Mouse (Mus musculus) embryo, embryonic 10.5 days (tissue): ENCODE data around the gene Rara.

Experiments used
- DNase-seq: peaks from one replicate; pipeline ENCODE4 v3.0.0-alpha.2; 2015; ENCODE audit warnings: low spot score

Rara gene

DNA sequence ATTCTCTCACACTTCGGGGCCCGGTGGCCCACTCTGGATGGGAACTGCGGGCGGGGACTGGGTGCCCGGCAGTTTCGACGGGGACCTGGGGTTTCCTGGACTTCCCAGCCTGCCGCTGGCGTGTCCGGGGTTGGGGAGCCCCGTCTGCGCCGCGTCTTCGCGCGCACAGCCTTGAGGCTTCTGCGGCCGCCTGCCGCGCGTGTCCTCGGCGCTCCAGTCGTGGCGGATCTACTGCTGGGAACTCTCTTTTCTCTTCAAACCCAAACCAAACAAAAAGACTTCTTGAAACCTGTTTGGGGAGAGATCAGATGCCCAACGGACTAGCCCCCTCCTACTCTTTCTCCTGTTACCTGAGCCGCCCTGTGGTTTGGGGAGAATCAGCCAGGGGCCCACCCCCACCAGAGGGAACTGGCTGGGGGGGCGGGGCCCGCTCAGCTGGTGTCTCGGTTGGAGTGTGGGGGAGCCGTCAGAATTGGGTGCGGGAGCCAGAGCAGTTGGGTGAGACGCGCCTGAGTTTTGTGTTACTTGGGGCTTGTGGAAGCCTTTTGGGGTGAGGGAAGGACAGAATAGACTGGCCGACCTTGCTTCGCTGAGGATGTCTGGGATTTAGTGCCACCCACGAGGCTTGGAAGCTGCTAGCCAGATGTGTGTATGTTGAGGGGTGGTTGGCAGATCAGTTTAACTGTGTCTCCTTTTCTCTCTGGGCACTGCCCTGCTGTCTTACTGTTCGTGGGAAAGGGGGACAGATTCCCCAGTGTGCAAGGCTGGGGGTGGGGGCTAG, 10.5 kb downstream of the Rara start:
- no peak for DNase-seq

DNA sequence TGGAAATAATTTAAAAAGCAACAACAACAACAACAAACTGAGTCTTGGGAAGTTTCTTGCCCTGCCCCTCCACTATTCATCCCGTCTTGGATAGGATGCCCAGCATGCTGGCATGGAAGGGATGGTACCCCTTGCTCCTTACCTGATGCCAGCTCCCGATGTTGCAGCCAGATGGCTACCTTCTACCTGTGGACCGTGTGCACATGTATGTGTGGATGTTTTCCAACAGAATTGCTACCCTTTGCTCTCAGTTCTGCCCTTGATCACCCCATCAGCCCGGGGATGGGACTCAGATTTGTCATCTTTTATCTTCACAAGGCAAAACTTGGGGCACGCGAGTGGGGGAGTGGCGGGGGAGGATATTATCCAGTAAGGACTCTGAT, 11.1 kb downstream of the Rara start:
- DNase-seq = no peak

DNA sequence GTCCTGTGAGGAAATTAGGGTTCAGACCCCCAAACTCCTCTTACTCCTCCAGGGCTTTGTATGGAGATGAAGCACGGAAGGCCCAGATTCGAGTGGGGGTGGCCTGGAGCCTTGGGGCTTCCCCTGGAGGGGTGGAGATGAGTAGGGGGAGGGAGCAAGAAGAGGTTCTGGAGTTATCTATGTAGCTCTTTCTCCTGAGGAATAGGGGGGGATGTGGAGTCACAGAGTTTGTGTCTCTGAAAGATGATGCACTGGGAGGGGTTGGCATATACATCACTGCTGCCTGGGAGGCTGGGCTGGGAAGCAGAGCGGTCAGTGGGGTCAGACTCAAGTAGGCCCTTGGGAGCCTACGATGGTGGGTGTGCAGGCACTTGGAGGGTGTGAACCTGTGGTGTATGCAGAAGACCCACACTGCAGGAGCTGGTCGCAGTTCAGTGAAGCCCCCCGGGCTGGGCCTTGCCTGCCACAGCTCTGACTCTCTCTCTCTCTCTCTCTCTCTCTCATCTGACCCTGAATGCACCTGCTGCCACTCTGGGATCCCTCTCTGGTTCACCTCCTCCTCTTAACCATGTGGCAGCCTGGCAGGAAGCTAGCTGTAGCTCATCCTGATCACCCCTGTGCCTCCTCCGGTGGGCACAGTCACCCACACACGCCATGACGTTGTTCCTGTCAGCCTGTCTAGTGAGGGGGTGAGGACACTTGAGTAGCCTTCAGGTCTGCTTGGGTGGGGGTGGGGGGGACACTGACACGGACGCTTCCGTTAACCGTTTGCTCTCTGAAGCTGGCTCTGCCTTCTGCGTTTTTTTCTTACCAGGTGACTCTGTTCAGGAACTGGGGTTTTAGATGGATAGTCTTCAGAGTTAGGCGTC, 11.7 kb downstream of the Rara start:
- no peak for DNase-seq

DNA sequence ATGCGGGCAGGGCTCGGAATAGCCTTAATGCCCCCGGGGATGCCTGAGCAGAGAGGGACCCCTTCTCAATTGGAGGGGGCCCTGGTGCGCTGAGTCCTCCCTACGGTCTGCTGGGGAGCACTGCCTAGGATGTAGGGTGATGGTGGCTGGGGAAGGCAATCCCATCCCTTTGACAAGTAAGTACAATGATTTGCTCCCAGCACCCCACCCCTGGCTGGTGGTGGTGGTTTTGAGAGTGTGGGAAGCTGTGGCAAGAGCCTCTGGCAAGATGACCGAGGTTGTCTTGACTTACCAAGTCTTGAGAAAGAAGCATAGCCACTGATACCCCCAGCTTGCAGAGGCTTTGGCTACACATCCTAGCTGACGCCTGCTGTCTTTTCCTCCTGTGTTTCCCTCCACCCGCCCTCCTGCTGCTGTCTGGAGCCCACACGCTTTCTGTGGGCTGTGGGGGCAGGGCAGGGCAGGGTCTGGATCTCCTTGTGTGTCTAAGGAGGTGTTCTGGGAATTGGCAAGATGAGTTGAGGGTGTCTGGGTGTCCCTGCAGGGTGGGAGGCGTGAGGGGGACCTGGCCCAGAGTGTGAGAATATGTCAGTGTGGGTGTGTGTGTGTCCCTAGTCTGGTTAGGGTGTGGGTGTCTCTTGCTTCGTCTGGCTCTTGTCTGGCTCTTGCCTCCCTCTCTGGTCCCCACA, 12.5 kb downstream of the Rara start:
- no peak for DNase-seq

DNA sequence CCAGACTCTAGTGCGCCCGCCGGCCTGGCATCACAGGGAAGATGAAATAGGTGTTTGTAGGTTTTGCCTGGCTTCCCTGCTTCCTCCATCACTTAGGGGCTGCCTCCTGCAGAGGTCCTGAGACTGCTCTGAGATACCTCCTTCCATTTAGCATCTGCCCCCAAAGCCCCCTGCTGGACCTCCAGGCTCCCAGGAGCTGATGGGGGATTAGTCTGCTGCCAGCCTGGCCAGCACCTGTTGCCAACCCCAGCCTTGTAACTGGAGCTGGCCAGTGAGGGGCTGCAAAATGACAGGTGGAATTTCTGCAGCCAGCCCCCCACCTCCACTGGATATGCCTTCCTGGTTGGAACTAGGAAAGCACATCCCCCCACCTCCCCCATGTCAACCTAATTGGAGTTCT, 13.2 kb downstream of the Rara start:
- DNase-seq = no peak

DNA sequence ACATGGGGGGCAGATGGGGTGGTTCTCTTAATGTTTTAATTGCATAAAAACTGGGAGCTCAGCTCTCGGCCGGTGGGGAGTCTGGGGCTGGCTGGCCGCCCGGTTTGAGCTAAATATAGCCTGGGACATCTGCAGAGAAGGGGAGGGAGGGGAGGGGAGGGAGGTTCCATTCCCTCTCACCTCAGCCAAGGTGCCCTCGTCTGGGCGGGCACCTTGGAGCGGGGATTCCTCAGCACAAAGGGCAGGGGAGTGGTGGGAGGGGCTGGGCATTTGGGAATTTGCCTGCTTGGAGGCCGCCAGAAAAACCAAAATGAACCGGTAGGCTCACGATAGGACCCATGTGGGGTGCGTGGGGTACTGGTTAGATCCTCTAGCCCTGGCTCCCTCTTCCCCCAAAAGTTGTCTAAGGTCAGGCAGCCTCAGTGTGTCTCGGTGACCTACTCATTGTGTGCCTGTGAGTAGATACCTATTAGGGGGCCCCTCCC, 13.8 kb downstream of the Rara start:
- no peak for DNase-seq

DNA sequence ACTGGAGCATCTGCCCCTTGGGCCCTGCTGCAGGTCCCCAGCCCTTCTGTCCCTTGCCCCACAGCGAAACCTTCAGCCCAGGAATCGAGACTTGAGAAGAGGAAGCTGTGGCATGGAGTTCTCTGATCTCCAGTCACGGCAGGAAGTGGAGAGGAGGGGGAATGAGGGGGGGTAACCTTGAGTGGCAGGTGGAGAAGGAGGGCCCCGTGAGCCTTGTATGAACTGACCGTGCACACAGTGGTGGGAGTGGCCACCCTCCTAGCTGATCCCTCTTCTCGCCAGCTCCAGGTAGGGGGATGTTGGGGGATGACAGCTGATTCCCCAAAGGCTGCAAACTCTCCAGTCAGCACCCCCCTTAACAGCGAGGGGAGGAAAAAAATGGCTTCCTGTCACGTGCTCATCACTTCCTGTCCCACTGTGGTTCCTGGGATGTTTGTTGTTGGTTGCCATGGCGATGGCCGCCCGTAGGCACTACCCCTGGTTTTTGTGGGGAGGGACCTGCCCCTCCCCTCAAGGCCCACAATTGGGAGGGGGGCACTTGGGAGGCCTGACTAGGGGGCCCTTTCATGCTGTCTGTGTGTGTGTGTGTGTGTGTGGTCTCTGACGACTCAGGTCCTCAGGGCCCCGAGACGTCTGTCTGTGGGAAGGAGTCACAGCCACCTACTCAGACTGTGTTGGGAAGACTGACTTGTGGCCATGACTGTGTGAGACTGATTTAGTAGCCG, 14.4 kb downstream of the Rara start:
- peak; percentile 93 for DNase-seq

DNA sequence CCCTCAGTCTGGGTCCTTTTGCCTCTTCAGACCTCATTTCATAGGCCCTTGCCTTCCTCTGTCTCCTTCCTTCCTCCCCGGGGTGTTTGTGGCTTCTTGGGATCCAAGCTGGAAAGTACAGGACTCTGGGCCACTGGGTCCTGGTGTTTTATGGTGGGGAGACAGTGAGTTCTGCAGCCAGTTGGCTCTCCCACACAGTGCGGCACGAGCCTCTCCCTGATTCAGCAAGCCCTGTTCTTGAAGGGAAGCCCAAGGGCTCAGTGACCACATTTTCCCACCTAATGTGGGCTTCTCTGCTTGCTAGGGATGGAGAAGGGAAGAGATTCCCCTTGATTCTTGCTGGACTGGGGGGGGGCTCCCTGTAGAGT, 14.9 kb downstream of the Rara start:
- DNase-seq = no peak

DNA sequence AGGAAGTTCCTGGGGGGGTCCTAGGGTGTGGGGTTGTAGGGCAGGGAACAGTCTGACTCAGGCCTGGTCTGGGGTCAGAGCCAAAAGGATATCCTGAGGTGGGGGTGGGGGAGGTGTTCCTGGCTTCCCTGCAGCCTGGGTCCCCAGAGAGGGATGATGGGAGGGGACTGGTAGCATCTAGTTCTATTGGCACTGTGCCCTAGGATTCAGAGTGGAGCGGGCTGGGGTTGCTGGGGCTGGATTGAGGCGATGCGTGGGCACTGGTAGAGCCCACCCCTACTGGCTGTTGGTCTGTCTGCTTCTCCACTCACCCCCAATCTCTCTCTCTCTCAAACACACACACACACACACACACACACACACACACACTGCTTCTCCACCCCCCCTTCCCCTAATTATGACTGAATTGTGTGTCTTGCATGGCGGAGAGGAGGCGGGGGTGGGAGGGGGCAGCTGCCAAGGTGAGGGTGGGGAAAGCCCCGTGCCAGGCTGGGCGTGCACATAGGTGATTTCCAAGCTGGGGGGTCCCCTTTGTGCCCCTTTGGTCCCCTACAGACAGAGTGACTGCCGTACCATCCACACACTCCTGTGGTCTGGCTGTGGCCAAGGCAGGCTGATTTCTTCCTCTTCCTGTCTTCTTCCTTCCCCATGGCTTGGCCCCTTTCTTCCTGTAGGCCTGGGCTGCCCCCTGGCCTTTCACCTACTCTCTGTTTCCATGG, 15.5 kb downstream of the Rara start:
- DNase-seq = no peak

DNA sequence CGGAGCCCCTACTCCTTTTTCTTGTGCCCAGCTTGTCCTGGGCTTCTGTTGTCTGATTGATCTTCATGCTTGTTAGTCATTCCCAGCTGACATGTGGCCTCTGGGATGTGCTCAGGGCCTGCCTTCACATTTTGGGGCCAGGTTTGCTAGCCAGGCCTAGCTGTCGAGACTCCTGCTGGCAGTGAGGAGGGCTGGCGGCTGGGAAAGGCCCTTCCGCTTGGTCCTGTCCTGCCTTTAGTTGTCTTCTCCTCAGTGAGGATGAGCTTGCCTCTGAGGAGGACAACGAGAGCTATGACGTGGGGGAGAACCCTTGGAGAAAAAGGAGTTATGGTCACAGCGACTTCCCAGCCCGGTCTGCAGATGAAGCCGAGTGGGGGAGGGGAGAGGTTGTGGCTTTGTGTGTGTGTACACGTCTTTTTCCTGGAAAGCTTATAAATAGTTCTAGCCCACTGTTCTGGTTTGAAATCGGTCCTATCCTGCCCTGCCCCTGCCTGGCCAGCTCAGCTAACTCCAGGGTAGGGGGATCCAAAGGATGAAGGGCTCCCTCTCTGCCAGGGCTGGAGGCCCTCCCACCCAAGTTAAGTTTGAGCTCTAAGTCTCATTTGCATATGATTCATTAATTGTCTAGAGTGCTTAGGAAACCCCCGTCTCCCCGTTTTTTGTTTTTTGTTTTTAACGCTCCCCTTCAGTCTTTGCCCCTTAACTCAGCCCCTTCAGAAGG, 16.3 kb downstream of the Rara start:
- DNase-seq = no peak

DNA sequence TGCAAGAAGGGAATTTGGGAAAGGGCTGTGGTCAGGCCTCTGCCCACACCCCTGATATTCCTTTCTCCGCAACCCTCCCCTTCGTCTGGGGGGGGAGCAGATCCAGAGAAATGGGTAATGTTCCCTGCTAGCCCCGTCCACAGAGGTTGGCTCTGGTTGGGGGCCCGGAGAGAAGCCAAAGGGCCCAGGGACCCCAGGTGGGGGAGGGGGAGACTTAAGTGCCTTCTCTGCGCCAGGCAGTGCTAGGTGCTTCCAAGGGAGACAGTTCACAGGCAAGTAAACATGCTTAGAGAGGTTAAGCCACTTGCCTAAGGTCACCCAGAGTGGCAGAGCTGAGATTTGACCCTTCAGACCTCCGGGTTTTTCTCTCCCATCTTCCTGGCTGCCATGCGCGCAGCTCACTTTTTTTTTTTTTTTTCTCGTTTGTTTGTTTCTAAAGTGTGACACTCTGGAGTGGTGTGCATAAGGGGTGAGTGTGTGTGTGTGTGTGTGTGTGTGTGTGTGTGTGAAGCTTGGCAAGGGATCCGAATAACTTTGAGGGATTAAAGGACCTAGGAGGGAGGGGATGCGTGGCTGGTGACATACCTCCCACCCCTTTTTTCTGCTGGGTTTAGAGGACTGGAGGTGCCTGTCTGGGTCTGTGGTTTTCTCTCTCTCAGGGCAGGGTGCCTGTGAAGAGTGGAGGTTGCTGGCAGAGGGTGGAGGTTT, 17.4 kb downstream of the Rara start:
- DNase-seq = no peak

DNA sequence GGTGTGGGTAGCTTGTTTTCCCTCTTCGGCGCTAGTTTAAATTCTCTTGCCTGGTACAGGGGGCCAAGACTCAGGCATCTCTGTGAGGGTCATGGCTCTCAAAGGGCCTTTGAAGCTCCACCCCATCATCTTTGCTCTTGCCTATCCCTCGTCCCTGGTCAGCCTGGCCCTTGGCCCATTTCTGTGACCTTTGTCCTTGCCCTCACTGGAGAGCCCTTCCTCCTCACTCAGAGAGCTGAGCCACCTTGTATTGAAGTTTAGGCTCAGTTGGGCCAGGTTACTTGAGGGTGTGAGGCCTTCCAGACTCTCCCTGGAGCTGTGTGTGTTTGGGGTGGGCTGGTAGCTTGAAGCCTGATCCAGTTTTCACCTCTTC, 18.0 kb downstream of the Rara start:
- DNase-seq = no peak

DNA sequence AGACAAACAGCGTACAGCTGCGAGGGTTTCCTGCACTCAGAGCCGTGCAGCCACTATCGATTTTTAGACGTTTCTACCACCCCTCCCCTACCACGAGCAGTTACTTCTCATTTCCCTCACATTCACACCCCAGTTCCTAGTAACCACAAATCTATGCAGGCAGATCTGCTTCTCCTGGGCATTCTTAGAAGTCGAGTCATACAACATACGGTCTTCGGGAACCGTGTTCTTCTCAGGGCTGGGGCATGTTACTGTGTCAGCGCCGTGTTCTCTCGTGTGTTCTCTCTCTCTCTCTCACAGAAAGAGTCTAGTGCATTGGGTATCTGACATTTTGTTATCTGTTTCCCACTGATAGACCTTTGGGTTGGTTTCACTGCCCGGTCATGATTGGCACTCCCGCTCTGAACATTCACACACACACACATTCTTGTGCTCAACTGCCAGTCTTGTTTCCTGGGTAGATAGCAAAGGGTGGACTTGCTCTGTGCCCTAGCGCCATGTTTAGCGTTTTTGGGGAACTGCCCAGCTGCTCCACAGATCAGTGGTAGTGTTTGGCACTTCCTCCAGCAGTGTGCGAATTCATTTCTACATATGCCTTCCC, 20.5 kb downstream of the Rara start:
- no peak for DNase-seq

DNA sequence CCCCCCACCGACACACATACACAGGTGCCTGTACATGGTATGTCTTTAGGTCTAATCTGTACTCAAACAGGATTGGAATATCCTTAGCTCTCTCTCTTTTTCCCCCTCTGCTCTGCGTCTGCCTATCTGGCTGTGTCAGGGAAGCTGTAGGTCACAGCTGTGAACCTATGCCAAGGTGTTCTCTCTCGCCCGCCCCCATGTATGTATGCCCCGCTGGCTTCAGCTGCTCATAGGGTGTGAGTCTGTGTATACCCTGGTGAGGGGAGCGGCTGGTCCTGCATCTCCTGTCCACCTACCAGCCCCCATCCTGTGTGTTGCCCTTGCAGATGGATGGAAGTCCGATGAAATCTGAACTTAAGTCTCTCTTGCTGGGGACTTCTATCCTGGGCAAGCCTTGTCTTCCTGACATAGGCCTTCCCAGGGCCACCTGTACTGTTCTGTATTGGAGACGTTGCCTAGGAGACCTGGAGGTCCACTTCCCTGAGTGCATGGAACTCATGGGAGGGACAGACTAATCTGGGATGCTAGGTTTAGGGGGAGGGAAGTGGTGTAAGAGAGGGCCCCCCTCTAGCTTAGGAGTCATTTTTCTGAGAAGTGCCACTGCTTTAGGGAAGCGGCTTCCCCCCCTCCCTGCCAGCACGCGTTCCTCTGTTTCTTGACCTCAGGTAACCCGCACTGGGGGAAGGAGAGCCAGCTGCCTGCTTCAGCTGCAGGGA, 21.8 kb downstream of the Rara start:
- no peak for DNase-seq

DNA sequence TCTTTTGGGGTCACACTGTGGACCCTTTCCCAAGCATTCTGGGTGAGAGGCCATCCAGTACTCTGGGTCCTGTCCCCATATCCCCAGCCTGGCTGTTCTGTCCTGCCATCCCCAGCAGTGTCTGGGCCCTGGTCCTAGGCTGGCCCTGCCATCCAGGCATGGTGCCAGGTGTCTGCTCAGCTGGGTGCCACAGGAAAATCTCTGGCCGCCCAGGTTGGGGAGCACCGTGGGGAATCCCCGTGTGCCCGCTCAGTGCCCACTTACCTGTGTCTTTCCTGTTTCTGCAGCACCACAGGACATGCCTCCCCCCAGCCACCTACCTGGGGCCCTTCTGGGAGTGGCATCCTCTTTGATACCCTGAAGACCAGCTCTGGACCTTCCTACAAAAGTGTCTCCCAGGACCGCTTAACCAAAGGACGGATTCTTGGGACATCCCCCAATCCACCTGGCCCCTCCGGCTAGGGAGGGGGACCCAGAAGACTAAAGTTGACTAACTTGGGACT, 22.4 kb downstream of the Rara start:
- no peak for DNase-seq

DNA sequence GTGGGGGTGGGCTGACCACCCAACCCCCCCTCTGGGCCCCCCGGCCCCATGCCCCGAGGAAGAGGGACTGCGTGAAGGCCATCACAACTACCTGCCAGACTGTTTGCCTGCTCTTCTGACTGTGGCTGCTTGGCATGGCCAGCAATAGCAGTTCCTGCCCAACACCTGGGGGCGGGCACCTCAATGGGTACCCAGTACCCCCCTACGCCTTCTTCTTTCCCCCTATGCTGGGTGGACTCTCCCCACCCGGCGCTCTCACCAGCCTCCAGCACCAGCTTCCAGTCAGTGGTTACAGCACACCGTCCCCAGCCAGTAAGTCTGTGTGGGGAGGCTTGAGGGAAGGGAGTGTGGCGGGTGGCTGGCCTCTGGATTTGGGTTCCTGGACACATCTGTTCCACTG, 22.9 kb downstream of the Rara start:
- no peak for DNase-seq

DNA sequence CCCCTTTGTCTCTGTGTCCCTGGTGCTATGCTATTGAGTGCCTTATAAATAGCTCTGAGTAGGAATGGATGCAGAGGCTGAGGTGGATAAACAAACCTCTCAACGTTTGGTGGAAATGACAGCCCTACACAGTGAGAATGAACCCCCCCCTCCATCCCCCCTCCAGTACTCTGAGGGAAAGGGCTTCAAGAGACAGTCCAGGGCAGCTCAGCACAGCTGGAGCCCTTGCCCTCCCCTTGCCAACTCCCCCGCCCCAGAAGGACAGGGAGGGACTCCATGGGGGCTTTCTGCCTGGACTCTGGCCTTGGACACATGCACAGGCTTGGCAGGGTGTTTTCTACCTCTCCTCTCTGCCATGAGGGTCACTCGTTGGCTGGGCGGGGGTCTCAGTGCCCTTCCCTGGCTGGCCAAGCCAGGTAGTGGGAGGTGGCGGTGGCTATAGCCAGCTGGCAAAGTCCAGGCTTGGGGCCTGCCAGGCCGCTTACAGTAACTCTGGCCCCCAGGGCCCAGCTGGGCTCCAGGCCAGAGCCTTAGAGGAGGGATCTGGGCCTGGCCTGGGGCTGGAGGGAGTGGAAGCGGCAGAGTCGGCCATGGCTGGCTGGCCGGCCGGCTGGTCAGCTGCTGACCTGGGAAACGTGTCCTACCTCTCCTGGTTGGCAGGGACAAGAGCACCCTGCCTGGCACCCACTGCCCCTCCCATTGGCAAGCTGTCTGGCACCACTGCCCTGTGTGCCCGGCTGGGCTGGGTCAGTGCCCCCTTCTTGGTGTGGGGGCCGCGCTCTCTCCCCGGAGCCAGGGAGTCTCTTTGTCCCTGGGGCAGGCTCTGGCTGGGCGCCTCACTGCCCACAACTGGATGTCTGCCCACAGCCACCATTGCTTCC, 23.6 kb downstream of the Rara start:
- no peak for DNase-seq

DNA sequence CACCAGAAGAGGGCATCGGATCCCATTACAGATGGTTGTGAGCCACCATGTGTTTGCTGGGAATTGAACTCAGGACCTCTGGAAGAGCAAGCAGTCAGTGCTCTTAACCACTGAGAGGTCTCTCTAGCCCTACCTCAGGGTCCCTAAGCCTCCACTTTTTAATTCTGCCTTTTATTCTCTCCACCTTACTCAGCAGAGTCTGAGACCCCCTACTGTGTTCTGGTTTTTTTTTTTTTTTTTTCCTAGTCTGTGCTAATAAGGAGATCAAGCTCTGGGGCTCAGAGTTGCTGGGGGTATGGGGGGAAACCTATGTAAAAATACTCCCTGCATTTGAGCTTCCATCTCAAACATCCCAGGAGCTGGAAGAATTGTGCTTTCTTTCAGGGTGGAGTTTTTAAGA, 24.5 kb downstream of the Rara start:
- no peak for DNase-seq
